Mouse (Mus musculus): ENCODE results near the gene Gm10260.

Gene Gm10260

GRCm38 (mm10) chr13:97760532-97760931 lies at the start of gene Gm10260:
Gene Gm10260 (minus strand): TSS chr13:97760632.
- no peak for DNase-seq (ENCODE audit: low read depth in 1 of 2, low spot score in 2 of 2)

GRCm38 (mm10) chr13:97809828-97810227 lies 49.4 kb upstream of the Gm10260 start:
- no peak for DNase-seq (ENCODE audit: low read depth in 1 of 2, low spot score in 2 of 2)

GRCm38 (mm10) chr13:97805907-97806306 lies 45.5 kb upstream of the Gm10260 start:
- no peak for DNase-seq (ENCODE audit: low read depth in 1 of 2, low spot score in 2 of 2)

GRCm38 (mm10) chr13:97802386-97802785 lies 42.0 kb upstream of the Gm10260 start:
- no peak for DNase-seq (ENCODE audit: low read depth in 1 of 2, low spot score in 2 of 2)

- DNase-seq (ENCODE audit: low read depth in 1 of 2, low spot score in 2 of 2) = no peak
These were observed 37.0 kb upstream of the Gm10260 start for GRCm38 (mm10) chr13:97797462-97797861.

- DNase-seq (ENCODE audit: low read depth in 1 of 2, low spot score in 2 of 2) = no peak
These were observed 34.3 kb upstream of the Gm10260 start for GRCm38 (mm10) chr13:97794780-97795179.

GRCm38 (mm10) chr13:97793932-97794331 lies 33.5 kb upstream of the Gm10260 start:
- DNase-seq (ENCODE audit: low read depth in 1 of 2, low spot score in 2 of 2) = no peak

- no peak for DNase-seq (ENCODE audit: low read depth in 1 of 2, low spot score in 2 of 2)
These were observed 31.2 kb upstream of the Gm10260 start for GRCm38 (mm10) chr13:97791664-97792063.

- no peak for DNase-seq (ENCODE audit: low read depth in 1 of 2, low spot score in 2 of 2)
These were observed 29.5 kb upstream of the Gm10260 start for GRCm38 (mm10) chr13:97789782-97790450.

GRCm38 (mm10) chr13:97785167-97785835 lies 24.9 kb upstream of the Gm10260 start:
- no peak for DNase-seq (ENCODE audit: low read depth in 1 of 2, low spot score in 2 of 2)

- DNase-seq (ENCODE audit: low read depth in 1 of 2, low spot score in 2 of 2) = no peak
These were observed 23.2 kb upstream of the Gm10260 start for GRCm38 (mm10) chr13:97783423-97784143.

- DNase-seq (ENCODE audit: low read depth in 1 of 2, low spot score in 2 of 2) = no peak
These were observed 21.6 kb upstream of the Gm10260 start for GRCm38 (mm10) chr13:97782063-97782462.

- no peak for DNase-seq (ENCODE audit: low read depth in 1 of 2, low spot score in 2 of 2)
These were observed 21.2 kb upstream of the Gm10260 start for GRCm38 (mm10) chr13:97781637-97782036.

GRCm38 (mm10) chr13:97780556-97780955 lies 20.1 kb upstream of the Gm10260 start:
- no peak for DNase-seq (ENCODE audit: low read depth in 1 of 2, low spot score in 2 of 2)

GRCm38 (mm10) chr13:97779657-97780445 lies 19.4 kb upstream of the Gm10260 start:
- DNase-seq (ENCODE audit: low read depth in 1 of 2, low spot score in 2 of 2) = no peak

GRCm38 (mm10) chr13:97778698-97779194 lies 18.3 kb upstream of the Gm10260 start:
- DNase-seq (ENCODE audit: low read depth in 1 of 2, low spot score in 2 of 2) = no peak

- no peak for DNase-seq (ENCODE audit: low read depth in 1 of 2, low spot score in 2 of 2)
These were observed 17.2 kb upstream of the Gm10260 start for GRCm38 (mm10) chr13:97777667-97778066.

- no peak for DNase-seq (ENCODE audit: low read depth in 1 of 2, low spot score in 2 of 2)
These were observed 16.3 kb upstream of the Gm10260 start for GRCm38 (mm10) chr13:97776702-97777101.

- no peak for DNase-seq (ENCODE audit: low read depth in 1 of 2, low spot score in 2 of 2)
These were observed 15.5 kb upstream of the Gm10260 start for GRCm38 (mm10) chr13:97775907-97776306.

GRCm38 (mm10) chr13:97774740-97775425 lies 14.5 kb upstream of the Gm10260 start:
- no peak for DNase-seq (ENCODE audit: low read depth in 1 of 2, low spot score in 2 of 2)

GRCm38 (mm10) chr13:97769205-97769604 lies 8.8 kb upstream of the Gm10260 start:
- DNase-seq (ENCODE audit: low read depth in 1 of 2, low spot score in 2 of 2) = no peak
